Mouse (Mus musculus) lung, adult 2 months (tissue): ENCODE measurements around the gene Anapc2. TPM values are rescaled to one million over a fixed set of nuclear protein-coding genes. Genes with fewer than 3 reads are reported as not detected.
"Not testable (repeated sequence)": the region's sequence is repeated elsewhere in the genome, so short reads cannot be mapped to it uniquely, and the experiment has no call there.

ENCODE experiments used
- DNase-seq: peaks from one replicate; pipeline ENCODE4 v3.0.0; 2022
- H3K4me1 ChIP-seq: fragments of 200-500 bp; 2 replicates; pipeline ENCODE4 v1.6.1; 2011; ENCODE audit warnings: low read length; ENCODE audit not compliant: control insufficient read depth, insufficient read depth
- H3K4me3 ChIP-seq: fragments of 200-500 bp; replicated peaks from 2 replicates; pipeline ENCODE3; 2011; ENCODE audit warnings: low read depth, mild to moderate bottlenecking, control low read depth, low read length; ENCODE audit errors: extremely low read depth
- CTCF ChIP-seq: fragments of 200-500 bp; IDR thresholded peaks from 2 replicates; pipeline ENCODE4 v1.5.1; 2011; ENCODE audit warnings: mild to moderate bottlenecking, low read length, control low read depth; ENCODE audit not compliant: insufficient read depth
- POLR2A ChIP-seq: fragments of 200-500 bp; IDR thresholded peaks from 2 replicates; pipeline ENCODE4 v1.6.1; 2011; ENCODE audit warnings: low read depth, mild to moderate bottlenecking, control low read depth, low read length, borderline replicate concordance; ENCODE audit errors: extremely low read depth
- WGBS: fragments of 180-500 bp; shearing (Covaris S2); methylation state at CpG from one replicate; pipeline ENCODE4 v1.1.7; 2018; 5-methylcytosine and 5-hydroxymethylcytosine counted together
- polyA plus RNA-seq: library from polyadenylated mRNA; depleted of rRNA; stranded (reverse); fragments of >200 nt; gene quantifications from 2 replicates; pipeline ENCODE4 v1.2.3, GENCODE M21; 2012

Gene Anapc2
- polyA plus RNA-seq, 1 experiment = 133 TPM

DNA sequence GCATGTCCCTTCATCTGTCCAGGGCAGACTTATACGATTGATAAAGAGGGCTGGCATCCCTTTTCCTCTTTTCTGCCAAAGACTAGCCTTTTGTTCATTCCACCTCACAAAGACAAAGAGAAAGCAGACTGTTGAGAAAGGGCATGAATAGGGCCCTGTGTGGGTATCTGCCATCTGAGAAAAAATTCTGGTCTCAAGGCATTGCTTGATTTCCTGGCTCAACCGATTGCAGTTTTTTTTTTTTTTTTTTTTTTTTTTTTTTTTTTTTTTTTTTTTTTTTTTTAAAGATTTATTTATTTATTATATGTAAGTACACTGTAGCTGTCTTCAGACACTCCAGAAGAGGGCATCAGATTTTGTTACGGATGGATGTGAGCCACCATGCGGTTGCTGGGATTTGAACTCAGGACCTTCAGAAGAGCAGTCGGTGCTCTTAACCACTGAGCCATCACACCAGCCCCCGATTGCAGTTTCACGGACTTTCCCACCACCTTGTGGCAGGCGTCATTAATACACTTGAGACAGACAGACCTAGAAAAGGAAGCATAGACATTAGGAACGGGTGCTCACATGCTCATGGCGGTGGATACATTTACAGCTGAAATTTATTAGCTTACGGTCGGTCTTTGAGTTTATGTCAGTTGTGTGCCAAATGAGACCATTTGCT lies 15.7 kb upstream of the Anapc2 start:
- peak overlapping the region; percentile 93 for H3K4me3 ChIP-seq
- not testable (repeated sequence) for H3K4me1 ChIP-seq, DNase-seq
- peak; percentile 25; the same call in 1 of the 2 replicates for TF ChIP-seq CTCF
- WGBS = 39% methylated on average over 12 of the region's 12 CpGs

DNA sequence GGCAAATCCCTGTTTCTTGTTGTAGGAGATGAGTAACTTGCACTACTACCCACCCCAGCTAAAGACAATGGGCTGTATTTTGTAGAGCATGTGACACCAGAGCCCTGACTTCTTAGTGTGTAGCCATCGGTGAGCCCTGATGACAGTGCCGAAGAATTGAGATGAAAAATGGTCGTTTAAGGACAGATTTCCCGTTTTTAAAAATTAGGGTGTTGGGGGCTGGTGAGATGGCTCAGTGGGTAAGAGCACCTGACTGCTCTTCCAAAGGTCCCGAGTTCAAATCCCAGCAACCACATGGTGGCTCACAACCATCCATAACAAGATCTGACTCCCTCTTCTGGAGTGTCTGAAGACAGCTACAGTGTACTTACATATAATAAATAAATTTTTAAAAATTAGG lies 15.0 kb upstream of the Anapc2 start:
- H3K4me1 ChIP-seq, DNase-seq, H3K4me3 ChIP-seq: not testable (repeated sequence)
- WGBS = 80% methylated on average over 5 of the region's 5 CpGs

DNA sequence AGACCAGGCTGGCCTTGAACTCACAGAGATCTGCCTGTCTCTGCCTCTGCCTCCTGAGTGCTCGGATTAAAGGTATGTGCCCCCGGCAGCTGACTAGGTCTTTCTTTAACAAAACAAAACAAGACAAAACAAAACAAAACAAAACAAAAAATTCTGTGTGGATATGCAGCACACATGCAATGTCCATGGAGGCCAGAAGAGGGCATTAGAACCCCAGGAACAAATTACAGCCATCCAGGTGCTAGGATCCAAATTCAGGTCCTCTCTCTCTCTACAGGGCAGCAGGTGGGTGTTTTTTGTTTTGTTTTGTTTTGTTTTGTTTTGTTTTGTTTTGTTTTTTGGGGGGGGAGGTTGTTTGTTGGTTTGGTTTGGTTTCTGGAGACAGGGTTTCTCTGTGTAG lies 13.4 kb upstream of the Anapc2 start:
- WGBS = 61% methylated on average over 2 of the region's 2 CpGs
- no peak overlapping the region for H3K4me3 ChIP-seq
- no peak for TF ChIP-seq POLR2A
- peak; percentile 30 for TF ChIP-seq CTCF
- DNase-seq = no peak
- peaks cover 14% of the 10 kb centered on the region for H3K4me1 ChIP-seq

DNA sequence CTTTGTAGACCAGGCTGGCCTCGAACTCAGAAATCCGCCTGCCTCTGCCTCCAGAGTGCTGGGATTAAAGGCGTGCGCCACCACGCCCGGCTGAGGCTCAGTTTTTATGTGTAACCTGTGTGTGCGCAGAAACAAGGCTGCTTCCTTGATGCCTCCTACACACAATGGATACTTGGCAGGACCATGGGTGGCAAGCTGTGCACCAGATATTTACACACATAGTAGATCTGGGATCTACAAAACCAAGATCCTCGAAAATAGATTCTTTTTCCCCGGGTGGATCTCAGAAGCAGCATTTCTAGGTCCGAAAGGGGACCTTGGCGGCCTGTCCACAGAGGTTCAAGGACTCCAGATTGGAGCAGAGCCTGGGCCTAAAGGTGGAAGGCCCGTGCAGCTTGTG lies 10.4 kb upstream of the Anapc2 start:
- WGBS = 45% methylated on average over 12 of the region's 12 CpGs
- H3K4me1 ChIP-seq = peaks cover 10% of the 10 kb centered on the region
- TF ChIP-seq CTCF = no peak
- no peak for TF ChIP-seq POLR2A

DNA sequence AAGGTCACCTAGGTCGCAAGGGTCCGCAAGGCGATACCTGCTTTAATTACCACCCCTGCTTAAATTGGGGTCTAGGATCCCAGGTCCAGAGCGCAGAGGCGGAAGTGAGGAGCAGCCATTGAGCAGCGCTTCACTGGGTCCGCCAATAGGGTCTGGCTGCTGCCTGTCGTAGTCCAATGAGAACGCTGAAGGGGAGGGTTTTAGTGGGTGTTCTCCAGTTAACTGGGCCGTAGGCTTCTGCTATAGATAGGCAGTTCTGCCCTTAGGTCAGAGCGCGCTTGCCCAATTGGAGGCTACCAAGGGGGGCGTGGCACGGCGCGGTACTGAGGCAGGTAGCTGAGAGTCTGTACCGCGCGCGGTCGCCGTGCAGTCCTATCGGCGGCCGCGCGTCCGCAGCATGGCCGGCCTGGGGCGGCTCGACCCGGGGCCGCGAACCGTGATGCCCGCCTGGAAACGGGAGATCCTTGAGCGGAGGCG lies 9.9 kb upstream of the Anapc2 start, which contains the start of gene Tprn:
TSS of gene Tprn (plus strand) at position 328 of the 477 bp plus-strand sequence.
- H3K4me3 ChIP-seq = peak within 1 kb of the TSS; percentile 66
- peak; percentile 89 for DNase-seq
- peaks cover 10% of the 10 kb centered on the region for H3K4me1 ChIP-seq
- no peak for TF ChIP-seq CTCF
- TF ChIP-seq POLR2A = peak; percentile 28; the same call in 1 of the 2 replicates
- under 1% methylated on average over 39 of the region's 39 CpGs for WGBS

More for the DNA sequence above, 10.4 kb upstream of the Anapc2 start:
- no peak for DNase-seq
- peak overlapping the region; percentile 55 for H3K4me3 ChIP-seq

DNA sequence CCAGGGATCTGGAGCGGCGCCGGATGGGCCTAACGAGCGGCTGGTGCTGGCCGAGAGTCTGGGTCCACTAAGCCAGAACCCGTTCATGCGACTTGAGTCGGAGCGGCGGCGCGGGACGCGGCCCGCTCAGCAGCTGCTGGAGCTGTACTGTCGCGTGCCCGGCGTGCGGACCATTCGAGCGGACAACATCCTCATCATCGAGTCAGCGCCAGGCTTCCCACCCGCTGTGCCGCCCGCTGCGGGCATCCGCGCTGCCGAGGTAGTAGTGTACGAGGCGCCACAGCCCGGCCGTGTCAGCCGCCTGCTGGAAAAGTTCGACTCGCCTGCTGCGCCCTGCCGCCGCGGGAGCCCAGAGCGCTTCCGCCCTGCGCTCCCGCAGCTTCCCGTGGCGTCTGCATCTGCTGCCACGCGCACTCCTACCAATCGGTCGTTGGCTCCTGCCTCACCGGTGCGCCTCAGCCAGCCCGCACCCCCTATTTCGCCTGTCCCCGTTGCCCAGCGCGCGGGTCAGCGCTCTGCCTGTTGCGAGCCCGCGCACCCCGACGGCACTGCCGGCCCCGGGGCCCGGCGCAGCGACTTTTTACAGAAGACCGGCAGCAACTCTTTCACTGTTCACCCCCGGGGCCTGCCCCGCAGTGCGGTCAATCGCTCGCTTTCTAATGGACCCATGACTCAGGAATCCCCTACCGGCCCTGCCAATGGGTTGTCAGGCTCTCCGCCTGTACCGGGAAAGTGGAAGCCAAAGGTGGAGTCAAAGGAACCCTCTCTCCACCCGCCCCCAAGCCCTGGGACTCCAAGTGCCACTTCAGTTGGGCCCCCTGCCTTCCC lies 9.3 kb upstream of the Anapc2 start:
- H3K4me1 ChIP-seq = peaks cover 10% of the 10 kb centered on the region
- WGBS = 1% methylated on average over 81 of the region's 82 CpGs
- peak overlapping the region; percentile 66 for H3K4me3 ChIP-seq
- no peak for DNase-seq
- TF ChIP-seq POLR2A = no peak
- no peak for TF ChIP-seq CTCF

DNA sequence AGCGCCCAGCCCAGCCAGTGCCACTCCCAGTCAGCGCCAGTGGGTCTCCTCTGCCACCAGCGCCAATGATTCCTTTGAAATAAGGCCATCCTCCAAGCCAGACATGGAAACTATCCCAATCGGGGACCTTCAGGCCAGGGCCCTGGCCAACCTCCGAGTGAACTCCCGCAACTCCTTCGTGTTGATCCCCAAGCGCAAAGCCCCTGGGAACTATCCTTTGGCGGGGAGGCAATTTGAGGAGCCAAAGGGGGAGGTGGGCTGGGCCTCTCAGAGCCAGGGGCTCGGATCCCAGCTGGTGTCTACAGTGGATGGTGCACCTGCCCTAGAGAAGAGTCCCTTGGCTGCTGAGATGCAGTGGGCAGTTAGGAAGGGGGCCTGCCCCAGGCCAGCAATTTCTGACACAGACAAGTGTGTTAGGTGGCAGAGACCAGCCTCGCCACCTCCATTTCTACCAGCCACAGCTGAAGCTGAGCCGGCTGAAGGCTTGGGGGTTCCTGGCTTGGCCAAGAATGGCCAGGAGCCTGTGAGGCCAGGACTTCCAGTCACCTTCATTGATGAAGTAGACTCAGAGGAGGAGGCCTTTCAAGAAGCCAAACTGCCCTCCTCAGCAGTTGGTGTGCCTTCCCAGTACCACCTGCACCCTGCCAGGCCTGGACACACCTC lies 8.5 kb upstream of the Anapc2 start:
- WGBS = 38% methylated on average over 12 of the region's 12 CpGs
- DNase-seq = no peak
- TF ChIP-seq POLR2A (no peak), CTCF (no peak)
- H3K4me1 ChIP-seq = peaks cover 10% of the 10 kb centered on the region
- peak overlapping the region; percentile 66 for H3K4me3 ChIP-seq

DNA sequence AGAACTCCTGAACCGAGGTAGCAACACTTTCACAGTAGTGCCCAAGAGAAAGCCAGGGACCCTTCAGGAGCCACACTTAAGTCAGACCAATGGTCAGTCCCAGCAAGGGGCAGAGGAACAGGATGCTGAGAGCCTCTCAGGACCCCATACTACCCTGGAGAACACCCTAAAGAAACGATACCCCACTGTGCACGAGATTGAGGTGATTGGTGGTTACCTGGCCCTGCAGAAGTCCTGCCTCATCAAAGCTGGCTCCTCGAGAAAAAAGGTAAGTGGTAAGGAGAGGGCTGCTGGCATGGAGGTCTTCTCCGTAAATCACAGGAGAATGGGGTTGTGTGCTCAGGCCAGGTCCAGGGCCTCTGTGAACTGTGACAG lies 8.0 kb upstream of the Anapc2 start:
- no peak for TF ChIP-seq CTCF
- no peak for TF ChIP-seq POLR2A
- 71% methylated on average over 5 of the region's 5 CpGs for WGBS
- no peak for DNase-seq
- Histone ChIP-seq H3K4me3 (no peak overlapping the region), H3K4me1 (peaks cover 10% of the 10 kb centered on the region)

DNA sequence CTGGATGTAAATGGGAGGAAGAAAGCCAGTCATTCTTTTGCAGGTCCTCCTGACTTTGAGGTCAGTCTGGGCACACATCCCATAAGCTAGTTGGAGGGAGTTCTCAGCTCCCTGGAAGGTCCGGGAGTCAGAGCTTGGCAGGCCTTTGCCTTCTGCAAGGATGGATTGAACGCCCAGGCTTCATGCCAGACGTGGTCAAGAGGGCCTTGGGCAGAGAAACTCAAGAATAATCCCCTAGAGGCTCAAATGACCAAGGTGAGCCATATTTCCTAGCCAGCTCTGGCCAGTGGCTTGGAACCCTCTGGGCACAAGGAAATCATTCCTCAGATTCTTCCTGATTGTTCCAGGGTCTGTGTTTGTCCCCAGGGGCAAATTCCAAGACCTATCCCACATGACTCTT lies 7.4 kb upstream of the Anapc2 start:
- TF ChIP-seq POLR2A = no peak
- no peak for TF ChIP-seq CTCF
- Histone ChIP-seq H3K4me3 (no peak overlapping the region), H3K4me1 (peaks cover 10% of the 10 kb centered on the region)
- WGBS = 44% methylated on average over 3 of the region's 3 CpGs
- no peak for DNase-seq
